Mouse (Mus musculus) monocyte, adult 59 days (primary cell): ENCODE results near the gene Msantd1. TPM values are rescaled to one million over a fixed set of nuclear protein-coding genes. Genes with fewer than 3 reads are reported as not detected.

Source experiments
- total RNA-seq, 2 experiments: library from RNA; stranded (reverse); gene quantifications; one replicate each; pipeline ENCODE4 v1.2.4; 2023

The Msantd1 gene
- total RNA-seq: 1 to 10 TPM in 1 of 2 experiments, under 1 TPM in 1; 0.84 to 1.6 TPM

GRCm38 (mm10) chr5:34907910-34908725, at the start of gene Msantd1:
TSS of gene Msantd1 (plus strand) at chr5:34908012.

GRCm38 (mm10) chr5:34948861-34949760, 41.3 kb downstream of the Msantd1 start, which contains the start of gene Rgs12:
TSS of gene Rgs12 (plus strand) at chr5:34949445.

Other genes with a start within 250 kb of the Msantd1 start
- 10 to 100 TPM; 15.4 to 16.3 TPM for gene Nop14, start 247.9 kb upstream of the Msantd1 start, total RNA-seq
- 1 to 10 TPM; 1.3 to 2.5 TPM for gene Grk4, start 247.6 kb upstream of the Msantd1 start, total RNA-seq
- gene Htt, start 146.3 kb upstream of the Msantd1 start, total RNA-seq: 10 to 100 TPM; 28.2 to 28.4 TPM
- 1 to 10 TPM; 3.1 to 3.8 TPM for gene Rgs12, start 41.4 kb downstream of the Msantd1 start, total RNA-seq
- gene Hgfac, start 133.5 kb downstream of the Msantd1 start, total RNA-seq: not detected
- not detected for gene Dok7, start 148.8 kb downstream of the Msantd1 start, total RNA-seq
- gene Lrpap1, start 197.8 kb downstream of the Msantd1 start, total RNA-seq: 10 to 100 TPM; 74.8 to 75.8 TPM